Comparison of ENCODE assay signal across 9 mouse cellular contexts in the genomic region with DNA sequence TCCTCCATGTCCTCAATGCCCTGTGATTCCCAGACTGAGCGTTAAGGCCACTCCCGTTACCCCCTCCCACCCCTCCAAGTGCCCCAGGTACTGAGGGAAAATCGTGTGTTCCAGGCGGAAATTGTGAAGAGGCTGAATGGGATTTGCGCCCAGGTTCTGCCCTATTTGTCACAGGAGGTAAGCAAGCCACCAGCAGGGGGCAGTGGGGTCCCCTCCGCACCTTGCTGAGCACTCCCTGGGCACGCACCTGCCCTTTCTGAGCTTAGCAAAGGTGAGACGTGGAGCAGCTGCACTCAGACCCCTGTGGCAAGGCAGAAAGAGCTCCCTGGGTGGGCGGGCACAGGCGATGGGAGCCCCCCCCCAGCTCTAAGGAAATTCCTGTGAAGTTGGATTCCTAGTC. TPM values are rescaled to one million over a fixed set of nuclear protein-coding genes. Genes with fewer than 3 reads are reported as not detected.
DNase-seq lines count a peak whose midpoint lies in the region; ATAC-seq and TF ChIP-seq lines count a peak whose summit lies in the region.
"Had no signal": no experiment of that assay in that cellular context is flagged by ENCODE, and none has a peak within 500 bp of the region (broad histone marks: within the 10 kb centered on the region; RNA-seq: fewer than 3 reads in every experiment).

No protein-coding gene starts in this region.

- no peak for TF ChIP-seq POLR2A in brain, embryonic 14.5 days (IDR thresholded peaks at IDR 0.05; ENCODE audit: borderline replicate concordance, extremely low read depth, insufficient read depth, insufficient read length, poor library complexity, severe bottlenecking)
- no peak for TF ChIP-seq POLR2A in limb, embryonic 14.5 days (IDR thresholded peaks at IDR 0.05; ENCODE audit: borderline replicate concordance, extremely low read depth, insufficient read depth, insufficient read length)

- H3K27ac ChIP-seq in forebrain, postnatal 0 days (ENCODE audit: low read depth, low read length) = no peak overlapping the region
- no peak overlapping the region for H3K27ac ChIP-seq in forebrain, embryonic 12.5 days
- 0 out of 2 replicates have a peak overlapping the region, but pooled peaks have one; percentile 47 for H3K27ac ChIP-seq in heart, postnatal 0 days (ENCODE audit: low read depth)
- H3K27ac ChIP-seq in limb, embryonic 14.5 days (replicated peaks; ENCODE audit: low read depth, low read length) = 0 out of 2 replicates have a peak overlapping the region, but pooled peaks have one; percentile 5
- H3K27ac ChIP-seq: liver, embryonic 13.5 days had no signal

- no peak for TF ChIP-seq EP300 in heart, postnatal 0 days (IDR thresholded peaks at IDR 0.05; ENCODE audit: low read depth)

- WGBS in forebrain, postnatal 0 days = 31% methylated on average over 10 of the region's 10 CpGs
- 10% methylated on average over 10 of the region's 10 CpGs for WGBS in forebrain, embryonic 12.5 days
- 41% methylated on average over 10 of the region's 10 CpGs for WGBS in heart, postnatal 0 days
- WGBS in limb, embryonic 14.5 days = 17% methylated on average over 10 of the region's 10 CpGs

- peaks cover 38% of the 10 kb centered on the region for H3K36me3 ChIP-seq in forebrain, postnatal 0 days (ENCODE audit: insufficient read depth)
- peaks cover 27% of the 10 kb centered on the region for H3K36me3 ChIP-seq in forebrain, embryonic 12.5 days (replicated peaks)
- peaks cover 39% of the 10 kb centered on the region for H3K36me3 ChIP-seq in heart, postnatal 0 days (replicated peaks; ENCODE audit: control insufficient read depth, insufficient read depth, low read length)
- peaks cover 51% of the 10 kb centered on the region for H3K36me3 ChIP-seq in limb, embryonic 14.5 days (ENCODE audit: control insufficient read depth, insufficient read depth, low read length)

- no peak overlapping the region for H3K4me2 ChIP-seq in forebrain, postnatal 0 days (ENCODE audit: low read depth)
- H3K4me2 ChIP-seq in forebrain, embryonic 12.5 days = no peak overlapping the region
- 0 out of 2 replicates have a peak overlapping the region, but pooled peaks have one; percentile 35 for H3K4me2 ChIP-seq in heart, postnatal 0 days (ENCODE audit: low read depth, low read length)
- peak overlapping the region; percentile 42; the same call in 1 of the 2 replicates for H3K4me2 ChIP-seq in limb, embryonic 14.5 days (replicated peaks; ENCODE audit: low read depth, low read length, severe bottlenecking)

- no peaks in the 10 kb centered on the region for H3K9me3 ChIP-seq in forebrain, postnatal 0 days (ENCODE audit: low read length)
- no peaks in the 10 kb centered on the region for H3K9me3 ChIP-seq in forebrain, embryonic 12.5 days
- H3K9me3 ChIP-seq in heart, postnatal 0 days (replicated peaks; ENCODE audit: control insufficient read depth, low read length) = no peaks in the 10 kb centered on the region
- no peaks in the 10 kb centered on the region for H3K9me3 ChIP-seq in limb, embryonic 14.5 days (ENCODE audit: control insufficient read depth, low read length)
- H3K9me3 ChIP-seq: liver, embryonic 13.5 days had no signal

- H3K4me3 ChIP-seq in forebrain, postnatal 0 days (ENCODE audit: low read depth, low read length) = no peak overlapping the region
- H3K4me3 ChIP-seq in forebrain, embryonic 12.5 days (replicated peaks) = no peak overlapping the region
- H3K4me3 ChIP-seq in heart, postnatal 0 days (ENCODE audit: low read depth, low read length) = no peak overlapping the region
- H3K4me3 ChIP-seq in limb, embryonic 14.5 days (replicated peaks; ENCODE audit: low read length) = peak overlapping the region; percentile 24; the same call in 1 of the 2 replicates

- TF ChIP-seq CTCF in forebrain, postnatal 0 days (IDR thresholded peaks at IDR 0.05; ENCODE audit: low read depth) = peak; percentile 73
- TF ChIP-seq CTCF in brain, embryonic 14.5 days (IDR thresholded peaks at IDR 0.05; ENCODE audit: borderline replicate concordance, extremely low read depth, insufficient read depth, insufficient read length) = peak; percentile 79
- TF ChIP-seq CTCF in heart, postnatal 0 days (IDR thresholded peaks at IDR 0.05; ENCODE audit: low read depth) = peak; percentile 54

- ATAC-seq in forebrain, postnatal 0 days = no peak
- no peak for ATAC-seq in forebrain, embryonic 12.5 days (ENCODE audit: low FRiP score)
- ATAC-seq in heart, postnatal 0 days (ENCODE audit: insufficient read depth, low read depth) = no peak
- no peak for ATAC-seq in limb, embryonic 14.5 days (ENCODE audit: low FRiP score, low read depth)

- H3K27me3 ChIP-seq in forebrain, postnatal 0 days (ENCODE audit: insufficient read depth, low read length) = no peaks in the 10 kb centered on the region
- peaks cover 80% of the 10 kb centered on the region for H3K27me3 ChIP-seq in forebrain, embryonic 12.5 days
- H3K27me3 ChIP-seq in heart, postnatal 0 days (ENCODE audit: control insufficient read depth, insufficient read depth, low read length) = no peaks in the 10 kb centered on the region
- H3K27me3 ChIP-seq in limb, embryonic 14.5 days (ENCODE audit: control insufficient read depth, insufficient read depth, low read length) = no peaks in the 10 kb centered on the region

- peak; percentile 58 for DNase-seq in forebrain, postnatal 0 days
- DNase-seq in CD4-positive helper T cell, adult 2 months (ENCODE audit: low read depth, low spot score) = peak; percentile 67
- DNase-seq in brain, embryonic 14.5 days (ENCODE audit: low read depth) = peak; percentile 71
- peak; percentile 33 for DNase-seq in heart, postnatal 0 days (ENCODE audit: low spot score)
- DNase-seq in limb, embryonic 14.5 days (ENCODE audit: low spot score) = no peak
- DNase-seq in retina, postnatal 1 day = peak; percentile 53
- DNase-seq in adipocyte (ENCODE audit: low spot score) = no peak
- DNase-seq: liver, embryonic 13.5 days had no signal

- H3K9ac ChIP-seq in forebrain, postnatal 0 days = no peak overlapping the region
- H3K9ac ChIP-seq in forebrain, embryonic 12.5 days = no peak overlapping the region
- H3K9ac ChIP-seq in heart, postnatal 0 days (replicated peaks; ENCODE audit: low read depth, low read length) = no peak overlapping the region
- H3K9ac ChIP-seq in limb, embryonic 14.5 days (ENCODE audit: low read depth, low read length, severe bottlenecking) = no peak overlapping the region

- peaks cover 5% of the 10 kb centered on the region; the same call in 1 of the 2 replicates for H3K4me1 ChIP-seq in forebrain, postnatal 0 days (ENCODE audit: insufficient read depth)
- H3K4me1 ChIP-seq in forebrain, embryonic 12.5 days = peaks cover 76% of the 10 kb centered on the region
- H3K4me1 ChIP-seq in heart, postnatal 0 days (ENCODE audit: control insufficient read depth, insufficient read depth) = peaks cover 37% of the 10 kb centered on the region
- peaks cover 53% of the 10 kb centered on the region for H3K4me1 ChIP-seq in limb, embryonic 14.5 days (ENCODE audit: control insufficient read depth, insufficient read depth, low read length)

RNA-seq across cellular contexts. Expression of gene Aes, which starts 5.4 kb away (rescaled TPM):
- total RNA-seq in forebrain, postnatal 0 days (2014; rRNA removed) = 450 and 455 TPM in 2 replicates
- 752 and 802 TPM in 2 replicates for polyA plus RNA-seq in forebrain, postnatal 0 days (2015; fragmentation: Nextera tagmentation; extraction: Ambion mirVana)
- polyA plus RNA-seq in forebrain, embryonic 12.5 days (2016; fragmentation: Nextera tagmentation; extraction: Ambion mirVana) = 520 TPM in 2 replicates
- 568 and 696 TPM in 2 replicates for polyA plus RNA-seq in brain, embryonic 14.5 days (2012; rRNA removed)
- 851 and 870 TPM in 2 replicates for total RNA-seq in heart, postnatal 0 days (2014; rRNA removed; ENCODE audit: low replicate concordance)
- polyA plus RNA-seq in heart, postnatal 0 days (2015; fragmentation: Nextera tagmentation; extraction: Ambion mirVana) = 765 and 767 TPM in 2 replicates
- 472 and 473 TPM in 2 replicates for polyA plus RNA-seq in limb, embryonic 14.5 days (2012; rRNA removed)
- 380 and 393 TPM in 2 replicates for polyA plus RNA-seq in limb, embryonic 14.5 days (2014; fragmentation: Nextera tagmentation; extraction: Ambion mirVana)

RNA-seq across cellular contexts. Expression of gene Tle2, which starts 9.6 kb away (rescaled TPM):
- 20.5 and 25.6 TPM in 2 replicates for total RNA-seq in forebrain, postnatal 0 days (2014; rRNA removed)
- polyA plus RNA-seq in forebrain, postnatal 0 days (2015; fragmentation: Nextera tagmentation; extraction: Ambion mirVana) = 21.0 and 30.5 TPM in 2 replicates
- 14.3 and 16.5 TPM in 2 replicates for polyA plus RNA-seq in forebrain, embryonic 12.5 days (2016; fragmentation: Nextera tagmentation; extraction: Ambion mirVana)
- polyA plus RNA-seq in brain, embryonic 14.5 days (2012; rRNA removed) = 82.1 and 123 TPM in 2 replicates
- 6.8 and 10.4 TPM in 2 replicates for total RNA-seq in heart, postnatal 0 days (2014; rRNA removed; ENCODE audit: low replicate concordance)
- polyA plus RNA-seq in heart, postnatal 0 days (2015; fragmentation: Nextera tagmentation; extraction: Ambion mirVana) = 11.1 and 11.9 TPM in 2 replicates
- polyA plus RNA-seq in limb, embryonic 14.5 days (2012; rRNA removed) = 250 and 345 TPM in 2 replicates
- polyA plus RNA-seq in limb, embryonic 14.5 days (2014; fragmentation: Nextera tagmentation; extraction: Ambion mirVana) = 38.1 and 52.2 TPM in 2 replicates

RNA-seq across cellular contexts. Expression of gene Gna11, which starts 19.7 kb away (rescaled TPM):
- total RNA-seq in forebrain, postnatal 0 days (2014; rRNA removed) = 110 and 114 TPM in 2 replicates
- 126 and 133 TPM in 2 replicates for polyA plus RNA-seq in forebrain, postnatal 0 days (2015; fragmentation: Nextera tagmentation; extraction: Ambion mirVana)
- 74.8 and 75.9 TPM in 2 replicates for polyA plus RNA-seq in forebrain, embryonic 12.5 days (2016; fragmentation: Nextera tagmentation; extraction: Ambion mirVana)
- polyA plus RNA-seq in brain, embryonic 14.5 days (2012; rRNA removed) = 110 and 115 TPM in 2 replicates
- total RNA-seq in heart, postnatal 0 days (2014; rRNA removed; ENCODE audit: low replicate concordance) = 68.2 and 83.9 TPM in 2 replicates
- polyA plus RNA-seq in heart, postnatal 0 days (2015; fragmentation: Nextera tagmentation; extraction: Ambion mirVana) = 50.1 and 52.4 TPM in 2 replicates
- polyA plus RNA-seq in limb, embryonic 14.5 days (2012; rRNA removed) = 97.4 and 116 TPM in 2 replicates
- 89.1 and 91.7 TPM in 2 replicates for polyA plus RNA-seq in limb, embryonic 14.5 days (2014; fragmentation: Nextera tagmentation; extraction: Ambion mirVana)

RNA-seq across cellular contexts. Expression of gene Tle6, which starts 36.1 kb away (rescaled TPM):
- total RNA-seq in forebrain, postnatal 0 days (2014; rRNA removed) = 8.7 and 14.1 TPM in 2 replicates
- polyA plus RNA-seq in forebrain, postnatal 0 days (2015; fragmentation: Nextera tagmentation; extraction: Ambion mirVana) = 4.2 and 5.1 TPM in 2 replicates
- polyA plus RNA-seq in forebrain, embryonic 12.5 days (2016; fragmentation: Nextera tagmentation; extraction: Ambion mirVana) = 3.1 and 4.3 TPM in 2 replicates
- polyA plus RNA-seq in brain, embryonic 14.5 days (2012; rRNA removed) = 5.3 and 8.2 TPM in 2 replicates
- total RNA-seq in heart, postnatal 0 days (2014; rRNA removed; ENCODE audit: low replicate concordance) = 18.6 and 41.4 TPM in 2 replicates
- 19.3 and 23.1 TPM in 2 replicates for polyA plus RNA-seq in heart, postnatal 0 days (2015; fragmentation: Nextera tagmentation; extraction: Ambion mirVana)
- 24.2 and 28.0 TPM in 2 replicates for polyA plus RNA-seq in limb, embryonic 14.5 days (2012; rRNA removed)
- polyA plus RNA-seq in limb, embryonic 14.5 days (2014; fragmentation: Nextera tagmentation; extraction: Ambion mirVana) = 9.2 and 16.6 TPM in 2 replicates

RNA-seq across cellular contexts. Expression of gene Gna15, which starts 40.7 kb away (rescaled TPM):
- 1.3 and 1.5 TPM in 2 replicates for total RNA-seq in forebrain, postnatal 0 days (2014; rRNA removed)
- 1.3 and 1.6 TPM in 2 replicates for polyA plus RNA-seq in forebrain, postnatal 0 days (2015; fragmentation: Nextera tagmentation; extraction: Ambion mirVana)
- 0.49 and 0.92 TPM in 2 replicates for polyA plus RNA-seq in forebrain, embryonic 12.5 days (2016; fragmentation: Nextera tagmentation; extraction: Ambion mirVana)
- 0.95 and 1.1 TPM in 2 replicates for polyA plus RNA-seq in brain, embryonic 14.5 days (2012; rRNA removed)
- total RNA-seq in heart, postnatal 0 days (2014; rRNA removed; ENCODE audit: low replicate concordance) = 0.35 TPM in 1 of 2 replicates, not detected in the other
- polyA plus RNA-seq in heart, postnatal 0 days (2015; fragmentation: Nextera tagmentation; extraction: Ambion mirVana) = 0.59 and 0.63 TPM in 2 replicates
- polyA plus RNA-seq in limb, embryonic 14.5 days (2012; rRNA removed) = 3.7 and 3.8 TPM in 2 replicates
- 3.4 and 3.8 TPM in 2 replicates for polyA plus RNA-seq in limb, embryonic 14.5 days (2014; fragmentation: Nextera tagmentation; extraction: Ambion mirVana)

Comparison
In these comparisons a context has a peak if more than half of its experiments do, and no peak if none do; other contexts are left out.
1. DNase-seq: peak in forebrain, postnatal 0 days (single experiment), CD4-positive helper T cell, adult 2 months (single experiment), brain, embryonic 14.5 days (single experiment), heart, postnatal 0 days (single experiment) and retina, postnatal 1 day (single experiment); none in limb, embryonic 14.5 days (single experiment) and adipocyte (single experiment).
2. H3K27ac ChIP-seq: peak in heart, postnatal 0 days (single experiment) and limb, embryonic 14.5 days (single experiment); none in forebrain, postnatal 0 days (single experiment) and forebrain, embryonic 12.5 days (single experiment).
3. H3K4me2 ChIP-seq: peak in heart, postnatal 0 days (single experiment) and limb, embryonic 14.5 days (single experiment); none in forebrain, postnatal 0 days (single experiment) and forebrain, embryonic 12.5 days (single experiment).
4. Peak in every context shown above with its lines, with median percentiles within 50 percentile points of each other: CTCF ChIP-seq.